Mouse (Mus musculus) small intestine, adult 2 months (tissue): ENCODE results near the gene Tubgcp2.

Experiments
- CTCF ChIP-seq: fragments of 200-500 bp; IDR thresholded peaks from 2 replicates; pipeline ENCODE4 v1.5.1; 2012; ENCODE audit warnings: low read depth, mild to moderate bottlenecking, control low read depth, inconsistent platforms, low read length, moderate library complexity, mixed read lengths; ENCODE audit not compliant: insufficient replicate concordance, insufficient read length; ENCODE audit errors: extremely low read depth
- POLR2A ChIP-seq: fragments of 200-500 bp; IDR thresholded peaks from 2 replicates; pipeline ENCODE4 v1.6.1; 2012; ENCODE audit warnings: low read depth, mild to moderate bottlenecking, control low read depth, inconsistent platforms, low read length, moderate library complexity

DNA sequence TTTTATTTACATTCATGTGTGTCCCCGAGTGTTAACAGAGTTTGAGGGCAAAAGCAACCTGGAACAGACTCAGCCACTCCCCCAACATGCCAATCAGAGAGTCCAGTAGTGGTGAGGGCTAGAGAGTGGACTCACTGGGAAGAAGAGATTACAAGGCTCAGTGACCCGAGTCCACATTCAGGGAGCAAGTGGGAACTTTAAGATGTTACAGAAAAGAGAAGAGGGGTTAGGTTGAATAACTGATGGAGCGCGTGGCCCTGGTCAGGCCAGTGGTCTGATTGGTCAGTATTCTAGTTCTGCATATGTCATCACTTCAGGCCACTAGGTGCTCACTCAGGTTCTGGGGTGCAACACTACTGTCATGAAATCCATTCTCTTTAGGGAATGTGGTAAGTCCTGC, 69.3 kb downstream of the Tubgcp2 start:
- TF ChIP-seq POLR2A (no peak), CTCF (no peak)
